Mouse (Mus musculus): ENCODE results near the gene Pla2r1. TPM values are rescaled to one million over a fixed set of nuclear protein-coding genes. Genes with fewer than 3 reads are reported as not detected.
A peak's percentile ranks its signal among the peaks of the same experiment; 100 is the strongest.

Pla2r1 gene
- 1.1 and 1.4 TPM in 2 replicates for polyA plus RNA-seq (2014; fragmentation: Nextera tagmentation; extraction: Ambion mirVana)

DNA sequence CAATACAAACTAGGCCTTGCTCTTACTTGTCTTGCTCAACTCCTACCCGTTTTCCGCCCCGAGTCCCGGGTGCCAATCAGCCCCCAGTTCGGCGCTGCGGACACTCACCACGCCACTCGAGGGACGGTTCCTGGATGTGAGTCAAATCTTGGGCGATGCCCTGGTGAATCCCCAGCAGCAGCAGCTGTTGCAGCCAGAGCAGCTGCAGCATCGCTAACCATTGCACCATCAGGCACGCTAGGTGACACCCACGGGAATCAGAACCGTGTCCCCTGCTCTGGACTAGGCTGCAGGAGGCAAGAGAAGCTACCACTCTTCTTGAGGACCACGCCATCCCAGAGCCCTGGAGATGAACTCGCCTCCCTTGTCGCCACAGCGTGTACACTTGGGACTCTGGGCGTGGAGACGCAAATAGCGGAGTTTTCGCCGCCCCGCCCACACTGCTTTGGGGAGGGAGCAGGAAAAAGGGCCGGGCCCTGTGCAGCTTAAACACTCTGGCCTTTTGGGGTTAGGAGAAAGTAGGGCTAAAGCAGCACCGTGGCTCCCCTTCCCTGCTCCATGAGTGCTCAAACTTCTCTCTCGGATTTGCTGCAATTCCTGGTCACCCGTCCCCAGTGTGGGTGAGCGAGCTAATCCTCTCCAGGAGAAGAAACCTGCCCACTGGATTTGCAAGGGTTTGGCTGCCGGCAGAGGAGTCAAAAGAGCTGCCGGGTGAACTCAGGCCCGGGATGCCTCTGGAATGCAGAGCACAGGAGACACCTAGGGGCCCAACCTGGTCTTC is at the start of gene Pla2r1:
Gene Pla2r1 (minus strand): TSS at position 407 of the 781 bp plus-strand sequence.
- Histone ChIP-seq H3K9me3 (ENCODE audit: control insufficient read depth, low read length) (no peaks in the 10 kb centered on the region), H3K4me3 (ENCODE audit: low read depth, low read length) (peak within 1 kb of the TSS; percentile 39), H3K36me3 (ENCODE audit: control insufficient read depth, insufficient read depth, low read length) (no peaks in the 10 kb centered on the region), H3K9ac (ENCODE audit: low read length) (peak within 1 kb of the TSS; percentile 32; the same call in 1 of the 2 replicates), H3K4me1 (ENCODE audit: control insufficient read depth, insufficient read depth, low read length) (no peaks in the 10 kb centered on the region), H3K27me3 (ENCODE audit: control insufficient read depth, insufficient read depth, low read length) (no peaks in the 10 kb centered on the region), H3K4me2 (ENCODE audit: low read depth, severe bottlenecking) (peak within 1 kb of the TSS; percentile 90), H3K27ac (replicated peaks; ENCODE audit: low read depth, low read length) (0 out of 2 replicates have a peak within 1 kb of the TSS, but pooled peaks have one; percentile 14)
- WGBS: 2% methylated on average over 33 of the region's 33 CpGs
- peak; percentile 80; the same call in 1 of the 2 replicates for ATAC-seq (ENCODE audit: insufficient number of reproducible peaks, low FRiP score, low TSS enrichment, low read depth)
- peak; percentile 75 for DNase-seq (ENCODE audit: low spot score)

DNA sequence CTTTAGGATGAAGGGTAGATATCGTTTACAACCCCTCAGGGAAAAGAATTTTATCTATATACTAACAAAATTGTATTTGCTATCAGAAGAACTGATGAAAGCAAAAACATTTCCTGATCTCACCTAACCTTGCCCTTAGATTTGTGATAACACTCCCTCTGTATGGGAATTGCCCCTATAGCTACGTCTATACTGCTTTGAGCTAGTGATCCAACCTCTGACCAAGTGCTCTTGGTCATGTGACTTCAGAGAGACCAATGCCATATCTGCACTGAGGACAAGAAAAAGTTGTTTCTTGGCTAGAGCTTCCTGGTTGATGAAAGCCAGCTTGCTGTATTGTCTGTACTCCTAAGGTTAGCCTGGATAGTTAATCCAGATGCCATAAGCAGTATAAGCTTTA is 48.2 kb upstream of the Pla2r1 start:
- no peak for DNase-seq (ENCODE audit: low spot score)
- no peaks in the 10 kb centered on the region for H3K9me3 ChIP-seq (ENCODE audit: control insufficient read depth, low read length)
- WGBS: 85% methylated on average over 2 of the region's 2 CpGs

DNA sequence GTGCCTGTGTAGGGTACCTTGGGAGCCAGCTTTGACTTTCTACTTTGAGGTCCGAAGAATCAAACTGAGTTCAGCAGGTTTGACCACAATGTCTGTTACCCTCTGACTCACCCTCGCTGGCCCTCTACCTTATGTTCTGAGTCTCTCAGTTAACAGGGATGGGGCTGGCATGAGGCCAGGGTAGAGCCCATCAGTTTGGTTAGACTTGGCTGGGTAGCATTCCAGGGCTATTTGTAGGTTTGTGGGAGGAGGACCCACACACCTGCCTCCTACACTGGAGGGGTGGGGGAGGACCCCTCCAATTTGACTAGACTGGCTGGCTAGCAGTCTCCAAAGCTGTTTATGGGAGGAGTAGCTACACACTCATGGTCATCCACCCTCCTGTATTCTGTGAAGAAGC is 47.8 kb upstream of the Pla2r1 start:
- Histone ChIP-seq H3K4me3 (ENCODE audit: low read depth, low read length) (no peak overlapping the region), H3K27me3 (ENCODE audit: control insufficient read depth, insufficient read depth, low read length) (no peaks in the 10 kb centered on the region), H3K4me1 (ENCODE audit: control insufficient read depth, insufficient read depth, low read length) (no peaks in the 10 kb centered on the region), H3K9ac (ENCODE audit: low read length) (no peak overlapping the region), H3K36me3 (ENCODE audit: control insufficient read depth, insufficient read depth, low read length) (no peaks in the 10 kb centered on the region; the same call in 1 of the 2 replicates), H3K27ac (replicated peaks; ENCODE audit: low read depth, low read length) (no peak overlapping the region), H3K4me2 (ENCODE audit: low read depth, severe bottlenecking) (no peak overlapping the region), H3K9me3 (ENCODE audit: control insufficient read depth, low read length) (no peaks in the 10 kb centered on the region)
- DNase-seq (ENCODE audit: low spot score) (no peak), ATAC-seq (ENCODE audit: insufficient number of reproducible peaks, low FRiP score, low TSS enrichment, low read depth) (no peak)
- 94% methylated on average over 2 of the region's 2 CpGs for whole genome bisulfite sequencing

More for the DNA sequence above, 48.2 kb upstream of the Pla2r1 start:
- no peak overlapping the region for H3K27ac ChIP-seq (replicated peaks; ENCODE audit: low read depth, low read length)
- no peak overlapping the region for H3K4me3 ChIP-seq (ENCODE audit: low read depth, low read length)
- H3K27me3 ChIP-seq (ENCODE audit: control insufficient read depth, insufficient read depth, low read length): no peaks in the 10 kb centered on the region
- no peak for ATAC-seq (ENCODE audit: insufficient number of reproducible peaks, low FRiP score, low TSS enrichment, low read depth)
- no peaks in the 10 kb centered on the region; the same call in 1 of the 2 replicates for H3K36me3 ChIP-seq (ENCODE audit: control insufficient read depth, insufficient read depth, low read length)
- H3K4me1 ChIP-seq (ENCODE audit: control insufficient read depth, insufficient read depth, low read length): no peaks in the 10 kb centered on the region
- no peak overlapping the region for H3K4me2 ChIP-seq (ENCODE audit: low read depth, severe bottlenecking)
- no peak overlapping the region for H3K9ac ChIP-seq (ENCODE audit: low read length)

- no peak overlapping the region for H3K27ac ChIP-seq (replicated peaks; ENCODE audit: low read depth, low read length)
- WGBS: 88% methylated on average over 4 of the region's 4 CpGs
- DNase-seq (ENCODE audit: low spot score) (no peak), ATAC-seq (ENCODE audit: insufficient number of reproducible peaks, low FRiP score, low TSS enrichment, low read depth) (no peak)
- H3K9ac ChIP-seq (ENCODE audit: low read length): no peak overlapping the region
- H3K9me3 ChIP-seq (ENCODE audit: control insufficient read depth, low read length): no peaks in the 10 kb centered on the region
- H3K4me1 ChIP-seq (ENCODE audit: control insufficient read depth, insufficient read depth, low read length): no peaks in the 10 kb centered on the region
- no peak overlapping the region for H3K4me3 ChIP-seq (ENCODE audit: low read depth, low read length)
- H3K4me2 ChIP-seq (ENCODE audit: low read depth, severe bottlenecking): no peak overlapping the region
- no peaks in the 10 kb centered on the region for H3K36me3 ChIP-seq (ENCODE audit: control insufficient read depth, insufficient read depth, low read length)
- no peaks in the 10 kb centered on the region for H3K27me3 ChIP-seq (ENCODE audit: control insufficient read depth, insufficient read depth, low read length)
Observed at GRCm38 (mm10) chr2:60583416-60583815, 30.3 kb upstream of the Pla2r1 start.

DNA sequence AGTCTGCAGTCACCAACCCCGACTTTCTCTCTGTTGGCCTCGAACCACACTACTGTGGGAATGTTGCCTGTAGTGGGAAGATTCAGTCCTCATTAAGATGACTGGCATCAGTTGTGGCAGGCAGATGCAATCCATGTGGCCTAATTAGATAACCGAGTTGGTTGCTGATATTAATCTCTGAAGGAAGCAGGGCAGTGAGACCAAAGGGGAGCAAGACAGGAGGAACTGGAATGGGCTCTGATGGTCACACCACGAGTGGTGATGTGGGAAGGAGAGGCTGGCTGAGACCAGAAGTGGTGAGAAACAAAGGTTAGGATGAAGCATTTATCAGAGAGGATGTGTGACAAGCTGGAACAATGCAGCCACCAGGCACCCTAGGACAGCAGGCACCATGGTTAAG is 1.5 kb upstream of the Pla2r1 start:
- H3K27me3 ChIP-seq (ENCODE audit: control insufficient read depth, insufficient read depth, low read length): no peaks in the 10 kb centered on the region
- DNase-seq (ENCODE audit: low spot score): no peak
- no peak for ATAC-seq (ENCODE audit: insufficient number of reproducible peaks, low FRiP score, low TSS enrichment, low read depth)
- H3K36me3 ChIP-seq (ENCODE audit: control insufficient read depth, insufficient read depth, low read length): no peaks in the 10 kb centered on the region
- no peaks in the 10 kb centered on the region for H3K4me1 ChIP-seq (ENCODE audit: control insufficient read depth, insufficient read depth, low read length)
- 75% methylated on average over 4 of the region's 4 CpGs for WGBS
- H3K27ac ChIP-seq (replicated peaks; ENCODE audit: low read depth, low read length): no peak overlapping the region
- H3K4me3 ChIP-seq (ENCODE audit: low read depth, low read length): no peak overlapping the region
- H3K9me3 ChIP-seq (ENCODE audit: control insufficient read depth, low read length): no peaks in the 10 kb centered on the region
- no peak overlapping the region for H3K9ac ChIP-seq (ENCODE audit: low read length)
- H3K4me2 ChIP-seq (ENCODE audit: low read depth, severe bottlenecking): no peak overlapping the region

DNA sequence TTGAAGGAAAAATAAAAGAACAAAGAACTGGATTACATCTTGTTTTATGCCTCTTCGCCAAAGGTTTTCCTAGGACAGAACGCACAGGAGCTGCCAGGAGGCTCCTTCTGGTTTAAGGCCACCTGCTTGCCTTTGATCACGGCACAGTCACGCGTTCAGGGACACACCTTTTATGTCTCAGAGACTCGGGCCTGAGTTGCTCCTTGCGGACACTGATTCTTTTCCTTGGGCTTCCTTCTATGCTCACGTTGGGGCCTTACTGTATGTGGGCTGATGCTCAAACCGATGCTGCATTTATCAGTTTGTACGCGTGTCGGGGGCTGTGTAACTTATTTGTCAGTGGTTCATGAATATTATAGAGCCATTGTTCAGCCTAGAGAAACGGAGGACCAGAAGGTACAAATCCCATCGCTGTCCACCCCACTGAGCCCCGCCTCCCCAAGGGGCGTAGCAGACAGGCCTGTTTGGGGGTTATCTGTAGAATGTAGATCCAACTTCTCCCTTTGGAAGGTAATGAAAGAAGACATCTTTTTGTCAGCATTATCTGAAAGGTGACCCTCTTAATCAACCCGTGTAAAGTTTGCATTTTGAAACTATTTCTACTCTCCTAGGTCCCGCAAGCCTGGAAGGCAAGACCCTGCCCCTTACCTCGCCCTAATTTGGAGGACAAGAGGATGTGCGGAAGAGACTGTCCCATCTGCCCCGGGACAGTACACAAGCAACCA is 769 bp downstream of the Pla2r1 start:
- no peak overlapping the region for H3K27ac ChIP-seq (replicated peaks; ENCODE audit: low read depth, low read length)
- H3K36me3 ChIP-seq (ENCODE audit: control insufficient read depth, insufficient read depth, low read length): no peaks in the 10 kb centered on the region
- H3K4me2 ChIP-seq (ENCODE audit: low read depth, severe bottlenecking): peak overlapping the region; percentile 90
- ATAC-seq (ENCODE audit: insufficient number of reproducible peaks, low FRiP score, low TSS enrichment, low read depth): no peak; the same call in 1 of the 2 replicates
- no peaks in the 10 kb centered on the region for H3K27me3 ChIP-seq (ENCODE audit: control insufficient read depth, insufficient read depth, low read length)
- peak overlapping the region; percentile 30; the same call in 1 of the 2 replicates for H3K9ac ChIP-seq (ENCODE audit: low read length)
- WGBS: 23% methylated on average over 21 of the region's 21 CpGs
- no peak for DNase-seq (ENCODE audit: low spot score)
- H3K9me3 ChIP-seq (ENCODE audit: control insufficient read depth, low read length): no peaks in the 10 kb centered on the region
- H3K4me3 ChIP-seq (ENCODE audit: low read depth, low read length): peak overlapping the region; percentile 39
- no peaks in the 10 kb centered on the region for H3K4me1 ChIP-seq (ENCODE audit: control insufficient read depth, insufficient read depth, low read length)

GRCm38 (mm10) chr2:60551673-60552072 is 1.4 kb downstream of the Pla2r1 start:
- Histone ChIP-seq H3K9ac (ENCODE audit: low read length) (no peak overlapping the region), H3K4me3 (ENCODE audit: low read depth, low read length) (no peak overlapping the region), H3K9me3 (ENCODE audit: control insufficient read depth, low read length) (no peaks in the 10 kb centered on the region), H3K27ac (replicated peaks; ENCODE audit: low read depth, low read length) (no peak overlapping the region), H3K36me3 (ENCODE audit: control insufficient read depth, insufficient read depth, low read length) (no peaks in the 10 kb centered on the region), H3K4me2 (ENCODE audit: low read depth, severe bottlenecking) (no peak overlapping the region), H3K4me1 (ENCODE audit: control insufficient read depth, insufficient read depth, low read length) (no peaks in the 10 kb centered on the region), H3K27me3 (ENCODE audit: control insufficient read depth, insufficient read depth, low read length) (no peaks in the 10 kb centered on the region)
- DNase-seq (ENCODE audit: low spot score) (no peak), ATAC-seq (ENCODE audit: insufficient number of reproducible peaks, low FRiP score, low TSS enrichment, low read depth) (no peak)
- 45% methylated on average over 2 of the region's 2 CpGs for WGBS

DNA sequence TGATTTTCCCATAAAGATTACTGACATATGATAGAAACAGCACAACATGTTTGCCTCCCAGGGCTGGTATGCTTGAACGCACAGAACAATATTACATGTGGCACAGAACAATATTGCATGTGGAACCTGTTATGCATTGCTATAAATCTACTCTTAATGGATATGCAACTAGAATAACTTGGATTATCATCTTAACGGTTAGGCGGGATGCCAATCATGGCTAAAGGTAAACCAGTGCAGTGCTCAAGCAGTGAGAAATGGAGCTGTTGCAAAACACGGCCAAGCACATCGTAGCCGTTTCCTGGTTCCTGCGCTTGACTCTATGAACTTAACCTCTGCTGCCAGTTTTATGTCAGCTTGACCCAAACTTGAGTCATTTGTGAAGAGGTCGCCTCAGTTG is 2.6 kb downstream of the Pla2r1 start:
- no peak overlapping the region for H3K4me2 ChIP-seq (ENCODE audit: low read depth, severe bottlenecking)
- no peak overlapping the region for H3K9ac ChIP-seq (ENCODE audit: low read length)
- H3K4me3 ChIP-seq (ENCODE audit: low read depth, low read length): no peak overlapping the region
- DNase-seq (ENCODE audit: low spot score) (no peak), ATAC-seq (ENCODE audit: insufficient number of reproducible peaks, low FRiP score, low TSS enrichment, low read depth) (no peak)
- no peaks in the 10 kb centered on the region for H3K4me1 ChIP-seq (ENCODE audit: control insufficient read depth, insufficient read depth, low read length)
- WGBS: 90% methylated on average over 8 of the region's 8 CpGs
- no peaks in the 10 kb centered on the region for H3K36me3 ChIP-seq (ENCODE audit: control insufficient read depth, insufficient read depth, low read length)
- H3K27ac ChIP-seq (replicated peaks; ENCODE audit: low read depth, low read length): no peak overlapping the region
- H3K27me3 ChIP-seq (ENCODE audit: control insufficient read depth, insufficient read depth, low read length): no peaks in the 10 kb centered on the region
- H3K9me3 ChIP-seq (ENCODE audit: control insufficient read depth, low read length): no peaks in the 10 kb centered on the region
